ENCODE assay signal across 8 mouse cellular contexts in the genomic region with DNA sequence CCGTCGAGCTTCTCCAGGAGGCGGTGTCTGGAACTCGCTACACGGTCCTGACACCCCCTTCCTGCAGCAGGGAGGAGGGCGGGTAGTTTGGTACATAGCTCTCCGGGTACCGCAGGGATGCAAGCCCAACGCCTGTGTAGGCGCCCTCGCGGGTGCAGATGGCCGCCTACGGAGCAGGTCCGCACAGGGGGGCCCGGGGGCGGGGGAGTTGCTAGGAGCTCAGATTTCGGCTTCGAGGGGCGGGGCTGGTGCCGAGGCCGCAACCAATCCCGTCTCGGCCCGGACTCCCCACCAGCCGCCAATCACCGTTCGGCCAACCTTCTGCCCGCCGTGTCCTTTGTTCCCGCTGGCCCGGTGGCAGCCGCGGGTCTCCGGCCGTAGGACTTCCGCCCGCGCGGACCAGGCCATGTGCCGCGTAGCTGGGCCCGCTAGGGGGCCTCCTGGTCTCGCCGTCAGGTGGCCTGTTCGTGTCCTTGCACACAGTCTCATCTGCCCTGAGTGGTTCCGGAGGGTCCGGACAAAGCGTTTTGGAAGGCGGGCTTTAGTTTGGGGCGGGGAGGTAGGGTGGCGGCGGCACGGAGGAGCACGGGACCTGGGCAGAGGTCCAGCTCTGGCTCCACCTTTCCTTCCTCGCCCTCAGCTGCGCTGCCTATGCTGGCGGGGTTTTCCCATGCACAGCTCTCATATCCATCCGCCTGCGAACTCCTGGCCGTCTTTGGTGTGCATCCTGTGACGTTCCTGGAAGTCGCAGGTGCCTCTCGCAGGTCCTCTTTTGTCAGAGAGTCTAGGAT. TPM values are rescaled to one million over a fixed set of nuclear protein-coding genes. Genes with fewer than 3 reads are reported as not detected.
DNase-seq lines count a peak whose midpoint lies in the region; ATAC-seq and TF ChIP-seq lines count a peak whose summit lies in the region.

No protein-coding gene starts in this region.

- ATAC-seq in forebrain, embryonic 11.5 days (replicated peaks; ENCODE audit: low FRiP score), result peak; percentile 87
- peak; percentile 87 for ATAC-seq in heart, embryonic 15.5 days (replicated peaks; ENCODE audit: insufficient number of reproducible peaks, insufficient read depth, low FRiP score, low read depth)
- ATAC-seq in liver, embryonic 14.5 days (ENCODE audit: insufficient read depth), result peak; percentile 79
- peak; percentile 90 for ATAC-seq in stomach, embryonic 16.5 days (ENCODE audit: insufficient read depth, low FRiP score)

- peak overlapping the region; percentile 62 for H3K4me2 ChIP-seq in forebrain, embryonic 11.5 days (ENCODE audit: low read depth, low read length, severe bottlenecking)
- H3K4me2 ChIP-seq in heart, embryonic 15.5 days, result peak overlapping the region; percentile 64
- peak overlapping the region; percentile 81 for H3K4me2 ChIP-seq in liver, embryonic 14.5 days (ENCODE audit: low read depth)
- peak overlapping the region; percentile 80 for H3K4me2 ChIP-seq in stomach, embryonic 16.5 days (ENCODE audit: low read depth, low read length)

- no peaks in the 10 kb centered on the region for H3K9me3 ChIP-seq in forebrain, embryonic 11.5 days (ENCODE audit: control insufficient read depth, low read length)
- no peaks in the 10 kb centered on the region for H3K9me3 ChIP-seq in heart, embryonic 15.5 days (replicated peaks)
- no peaks in the 10 kb centered on the region for H3K9me3 ChIP-seq in liver, embryonic 14.5 days (ENCODE audit: control insufficient read depth, low read length)
- H3K9me3 ChIP-seq in stomach, embryonic 16.5 days (replicated peaks; ENCODE audit: control insufficient read depth, low read length), result no peaks in the 10 kb centered on the region

- H3K36me3 ChIP-seq in forebrain, embryonic 11.5 days (ENCODE audit: control insufficient read depth, insufficient read depth, low read length), result no peaks in the 10 kb centered on the region
- no peaks in the 10 kb centered on the region for H3K36me3 ChIP-seq in heart, embryonic 15.5 days
- no peaks in the 10 kb centered on the region for H3K36me3 ChIP-seq in liver, embryonic 14.5 days (replicated peaks; ENCODE audit: control insufficient read depth, insufficient read depth, low read depth)
- H3K36me3 ChIP-seq in stomach, embryonic 16.5 days (ENCODE audit: control insufficient read depth, insufficient read depth, low read length), result no peaks in the 10 kb centered on the region

- no peak for TF ChIP-seq EP300 in liver, embryonic 14.5 days (IDR thresholded peaks at IDR 0.05; ENCODE audit: low read depth)

- H3K27ac ChIP-seq in brown adipose tissue, adult 24 weeks (replicated peaks; ENCODE audit: low read depth, low read length), result peak overlapping the region; percentile 98
- peak overlapping the region; percentile 86 for H3K27ac ChIP-seq in forebrain, embryonic 11.5 days (ENCODE audit: low read depth, low read length)
- peak overlapping the region; percentile 92 for H3K27ac ChIP-seq in heart, embryonic 15.5 days
- peak overlapping the region; percentile 18 for H3K27ac ChIP-seq in liver, embryonic 14.5 days
- H3K27ac ChIP-seq in stomach, embryonic 16.5 days (ENCODE audit: low read length), result peak overlapping the region; percentile 99

- H3K4me1 ChIP-seq in brown adipose tissue, adult 24 weeks (ENCODE audit: control insufficient read depth, insufficient read depth, insufficient read length, low read length), result peaks cover 13% of the 10 kb centered on the region
- peaks cover 24% of the 10 kb centered on the region for H3K4me1 ChIP-seq in forebrain, embryonic 11.5 days (replicated peaks; ENCODE audit: control insufficient read depth, insufficient read depth, low read length)
- H3K4me1 ChIP-seq in heart, embryonic 15.5 days (replicated peaks), result peaks cover 58% of the 10 kb centered on the region
- H3K4me1 ChIP-seq in liver, embryonic 14.5 days (replicated peaks; ENCODE audit: control insufficient read depth in 2 of 2, insufficient read depth in 2 of 2, low read length in 1 of 2), result peaks cover 12 to 29% of the 10 kb centered on the region in 2 experiments
- peaks cover 50% of the 10 kb centered on the region for H3K4me1 ChIP-seq in stomach, embryonic 16.5 days (ENCODE audit: control insufficient read depth, insufficient read depth, low read length)

- under 1% methylated on average over 63 of the region's 64 CpGs for WGBS in forebrain, embryonic 11.5 days
- WGBS in heart, embryonic 15.5 days, result under 1% methylated on average over 64 of the region's 64 CpGs
- under 1% methylated on average over 64 of the region's 64 CpGs for WGBS in liver, embryonic 14.5 days (ENCODE audit: insufficient replicate concordance)
- WGBS in stomach, embryonic 16.5 days, result under 1% methylated on average over 64 of the region's 64 CpGs

- H3K9ac ChIP-seq in forebrain, embryonic 11.5 days (ENCODE audit: low read length), result peak overlapping the region; percentile 74
- H3K9ac ChIP-seq in heart, embryonic 15.5 days, result peak overlapping the region; percentile 64
- peak overlapping the region; percentile 65 for H3K9ac ChIP-seq in liver, embryonic 14.5 days (replicated peaks)
- peak overlapping the region; percentile 82 for H3K9ac ChIP-seq in stomach, embryonic 16.5 days (ENCODE audit: low read length)

- DNase-seq in CD4-positive, CD25-positive, alpha-beta regulatory T cell, adult 2 months (ENCODE audit: low read depth, low spot score), result peak; percentile 88
- DNase-seq in forebrain, embryonic 11.5 days (ENCODE audit: low spot score), result peak; percentile 98
- DNase-seq in kidney, postnatal 25 days, result peak; percentile 98 to 99
- DNase-seq in liver, embryonic 14.5 days (ENCODE audit: low read depth in 3 of 3, low spot score in 3 of 3), result peak in 2 of 3 experiments; percentile 64 to 70
- DNase-seq in neural tube, embryonic 10.5 days (ENCODE audit: extremely low spot score, low spot score), result peak; percentile 97

- H3K4me3 ChIP-seq in brown adipose tissue, adult 24 weeks (ENCODE audit: insufficient read depth, low read depth, low read length), result peak overlapping the region; percentile 79
- H3K4me3 ChIP-seq in forebrain, embryonic 11.5 days (ENCODE audit: low read depth, low read length), result peak overlapping the region; percentile 36
- peak overlapping the region; percentile 50 for H3K4me3 ChIP-seq in heart, embryonic 15.5 days
- H3K4me3 ChIP-seq in liver, embryonic 14.5 days (ENCODE audit: insufficient read depth in 1 of 2, low read depth in 2 of 2, low read length in 2 of 2), result peak overlapping the region; percentile 47 to 55
- peak overlapping the region; percentile 50 for H3K4me3 ChIP-seq in stomach, embryonic 16.5 days (replicated peaks; ENCODE audit: low read length)

- H3K27me3 ChIP-seq in forebrain, embryonic 11.5 days (ENCODE audit: control insufficient read depth, insufficient read depth, low read length), result no peaks in the 10 kb centered on the region
- no peaks in the 10 kb centered on the region for H3K27me3 ChIP-seq in heart, embryonic 15.5 days
- H3K27me3 ChIP-seq in liver, embryonic 14.5 days (ENCODE audit: control insufficient read depth, insufficient read depth, low read length), result no peaks in the 10 kb centered on the region; the same call in 1 of the 2 replicates
- no peaks in the 10 kb centered on the region for H3K27me3 ChIP-seq in stomach, embryonic 16.5 days (ENCODE audit: control insufficient read depth, insufficient read depth, low read length)

- TF ChIP-seq CTCF in liver, embryonic 14.5 days (IDR thresholded peaks at IDR 0.05; ENCODE audit: low read depth), result peak; percentile 80

RNA-seq across cellular contexts. Expression of a gene that starts 22.4 kb away (rescaled TPM):
- 280 and 322 TPM in 2 replicates for polyA plus RNA-seq in brown adipose tissue, adult 24 weeks (2012; ENCODE audit: insufficient read depth, insufficient read length, missing spikeins)
- 3,230 and 3,412 TPM in 2 replicates for polyA plus RNA-seq in forebrain, embryonic 11.5 days (2014; fragmentation: Nextera tagmentation; extraction: Ambion mirVana)
- 791 and 881 TPM in 2 replicates for polyA plus RNA-seq in heart, embryonic 15.5 days (2015; fragmentation: Nextera tagmentation; extraction: Ambion mirVana)
- polyA plus RNA-seq in liver, embryonic 14.5 days (2012; rRNA removed), result 466 and 1,286 TPM in 2 replicates
- polyA plus RNA-seq in liver, embryonic 14.5 days (2014; fragmentation: Nextera tagmentation; extraction: Ambion mirVana), result 993 and 1,059 TPM in 2 replicates
- 1,914 and 2,170 TPM in 2 replicates for polyA plus RNA-seq in stomach, embryonic 16.5 days (2015; fragmentation: Nextera tagmentation; extraction: Ambion mirVana)

Comparison
In these comparisons a context has a peak if more than half of its experiments do, and no peak if none do; other contexts are left out.
1. Peak in every context shown above with its lines: DNase-seq, ATAC-seq, H3K4me3 ChIP-seq and H3K27ac ChIP-seq.
2. H3K27ac ChIP-seq: peak in every context shown above with its lines; median percentile 99 in stomach, embryonic 16.5 days; 98 in brown adipose tissue, adult 24 weeks; 92 in heart, embryonic 15.5 days; 86 in forebrain, embryonic 11.5 days; 18 in liver, embryonic 14.5 days.